In the genomic region with DNA sequence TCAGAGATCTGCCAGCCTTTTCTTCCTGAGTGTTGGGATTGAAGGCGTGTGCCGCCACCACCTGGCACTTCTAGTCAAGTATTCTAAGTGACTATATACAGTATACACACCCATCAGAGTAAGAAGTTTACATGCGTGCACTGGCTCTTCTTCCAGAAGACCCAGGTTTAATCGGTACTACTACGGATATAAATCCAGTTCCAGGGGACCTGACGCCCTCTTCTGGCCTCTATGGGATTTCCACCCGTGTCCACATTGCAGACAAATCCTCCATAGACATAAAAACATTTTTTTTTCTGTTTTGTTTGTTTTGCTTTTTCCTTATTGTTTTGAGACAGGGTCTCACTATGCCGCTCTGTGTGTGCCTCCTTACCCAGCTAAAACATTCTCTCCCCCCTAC, we compare ENCODE assay signal across 11 mouse cellular contexts. TPM values are rescaled to one million over a fixed set of nuclear protein-coding genes. Genes with fewer than 3 reads are reported as not detected.
DNase-seq lines count a peak whose midpoint lies in the region; ATAC-seq lines count a peak whose summit lies in the region.
"Had no signal": no experiment of that assay in that cellular context is flagged by ENCODE, and none has a peak within 500 bp of the region (broad histone marks: within the 10 kb centered on the region; RNA-seq: fewer than 3 reads in every experiment).

No protein-coding gene starts in this region.

- H3K9me3 ChIP-seq in midbrain, embryonic 11.5 days (ENCODE audit: control insufficient read depth, low read length) = no peaks in the 10 kb centered on the region
- H3K9me3 ChIP-seq in midbrain, embryonic 16.5 days (replicated peaks; ENCODE audit: control insufficient read depth, low read length, poor library complexity, severe bottlenecking) = no peaks in the 10 kb centered on the region
- no peaks in the 10 kb centered on the region for H3K9me3 ChIP-seq in embryonic facial prominence, embryonic 12.5 days
- H3K9me3 ChIP-seq: midbrain, embryonic 12.5 days had no signal

- H3K4me2 ChIP-seq in midbrain, embryonic 11.5 days = no peak overlapping the region
- H3K4me2 ChIP-seq in midbrain, embryonic 16.5 days (ENCODE audit: low read length) = no peak overlapping the region
- no peak overlapping the region for H3K4me2 ChIP-seq in embryonic facial prominence, embryonic 12.5 days (replicated peaks)
- H3K4me2 ChIP-seq: midbrain, embryonic 12.5 days had no signal

- WGBS in midbrain, embryonic 11.5 days = 35% methylated on average over 8 of the region's 8 CpGs
- 30% methylated on average over 8 of the region's 8 CpGs for WGBS in midbrain, embryonic 16.5 days
- 32% methylated on average over 8 of the region's 8 CpGs for WGBS in embryonic facial prominence, embryonic 12.5 days

- no peak overlapping the region for H3K27ac ChIP-seq in midbrain, embryonic 11.5 days (ENCODE audit: low read depth, low read length)
- H3K27ac ChIP-seq in midbrain, embryonic 16.5 days (ENCODE audit: low read length) = no peak overlapping the region
- H3K27ac ChIP-seq in embryonic facial prominence, embryonic 12.5 days = 0 out of 2 replicates have a peak overlapping the region, but pooled peaks have one; percentile 51
- H3K27ac ChIP-seq: midbrain, embryonic 12.5 days had no signal

- peak; percentile 41 to 47 for DNase-seq in cerebellum, postnatal 10 days
- DNase-seq in cerebellum, adult 18-20 months = no peak
- DNase-seq in midbrain, embryonic 11.5 days (ENCODE audit: low spot score, missing footprints) = peak; percentile 89
- no peak for DNase-seq in c-Kit-positive CD71-positive TER-119-positive erythroid progenitor cells, embryonic 14.5 days (ENCODE audit: low spot score)
- DNase-seq: thymus, adult 18-20 months had no signal

- no peak overlapping the region for H3K9ac ChIP-seq in midbrain, embryonic 11.5 days (ENCODE audit: low read length)
- no peak overlapping the region for H3K9ac ChIP-seq in midbrain, embryonic 16.5 days (ENCODE audit: low read depth, low read length)
- no peak overlapping the region for H3K9ac ChIP-seq in embryonic facial prominence, embryonic 12.5 days
- H3K9ac ChIP-seq: midbrain, embryonic 12.5 days had no signal

- H3K4me1 ChIP-seq in midbrain, embryonic 11.5 days (ENCODE audit: control insufficient read depth, insufficient read depth, low read length) = peaks cover 5% of the 10 kb centered on the region; the same call in 1 of the 2 replicates
- H3K4me1 ChIP-seq in midbrain, embryonic 16.5 days (ENCODE audit: control insufficient read depth, insufficient read depth, low read length) = peaks cover 14% of the 10 kb centered on the region
- peaks cover 9% of the 10 kb centered on the region for H3K4me1 ChIP-seq in embryonic facial prominence, embryonic 12.5 days

- no peaks in the 10 kb centered on the region for H3K27me3 ChIP-seq in midbrain, embryonic 11.5 days (ENCODE audit: control insufficient read depth, insufficient read depth, low read length)
- no peaks in the 10 kb centered on the region for H3K27me3 ChIP-seq in midbrain, embryonic 16.5 days (ENCODE audit: control insufficient read depth, insufficient read depth, low read depth, low read length)
- no peaks in the 10 kb centered on the region for H3K27me3 ChIP-seq in embryonic facial prominence, embryonic 12.5 days
- H3K27me3 ChIP-seq: midbrain, embryonic 12.5 days had no signal

- ATAC-seq in midbrain, embryonic 11.5 days (ENCODE audit: low FRiP score) = no peak
- no peak for ATAC-seq in midbrain, embryonic 16.5 days
- ATAC-seq in embryonic facial prominence, embryonic 12.5 days (ENCODE audit: insufficient number of reproducible peaks, insufficient read depth, low FRiP score, low TSS enrichment) = no peak
- peak; percentile 37; the same call in 1 of the 2 replicates for ATAC-seq in neutrophil, adult 5-6 weeks (ENCODE audit: extremely low read depth, insufficient number of reproducible peaks, low FRiP score, poor library complexity, severe bottlenecking)
- no peak for ATAC-seq in erythroid progenitor cell, adult 5-6 weeks (replicated peaks; ENCODE audit: low FRiP score, poor library complexity, severe bottlenecking)

- H3K4me3 ChIP-seq in midbrain, embryonic 11.5 days (ENCODE audit: low read depth, low read length) = no peak overlapping the region
- H3K4me3 ChIP-seq in midbrain, embryonic 16.5 days (ENCODE audit: low read depth, low read length) = no peak overlapping the region
- H3K4me3 ChIP-seq in embryonic facial prominence, embryonic 12.5 days = no peak overlapping the region
- H3K4me3 ChIP-seq: midbrain, embryonic 12.5 days had no signal

- H3K36me3 ChIP-seq in midbrain, embryonic 11.5 days (ENCODE audit: control insufficient read depth, insufficient read depth, low read length) = peaks cover 13% of the 10 kb centered on the region; the same call in 1 of the 2 replicates
- peaks cover 7% of the 10 kb centered on the region; the same call in 1 of the 2 replicates for H3K36me3 ChIP-seq in midbrain, embryonic 16.5 days (ENCODE audit: control insufficient read depth, insufficient read depth, low read length)
- peaks cover 18% of the 10 kb centered on the region for H3K36me3 ChIP-seq in embryonic facial prominence, embryonic 12.5 days

RNA-seq across cellular contexts. Expression of a gene that starts 11.4 kb away (rescaled TPM):
- 0.08 and 0.26 TPM in 2 replicates for polyA plus RNA-seq in midbrain, embryonic 11.5 days (2014; fragmentation: Nextera tagmentation; extraction: Ambion mirVana)
- polyA plus RNA-seq in midbrain, embryonic 16.5 days (2015; fragmentation: Nextera tagmentation; extraction: Ambion mirVana) = 0.24 TPM in 1 of 2 replicates, not detected in the other
- 0.33 and 0.36 TPM in 2 replicates for polyA plus RNA-seq in embryonic facial prominence, embryonic 12.5 days (2016; fragmentation: Nextera tagmentation; extraction: Ambion mirVana)
- total RNA-seq in neutrophil, adult 5-6 weeks (2017) = 5.9 and 8.0 TPM in 2 replicates
- total RNA-seq in erythroid progenitor cell, adult 5-6 weeks (2015; ENCODE audit: low replicate concordance) = 2.5 and 4.0 TPM in 2 replicates
- 1.0 and 3.3 TPM in 2 replicates for total RNA-seq in erythroid progenitor cell, adult 5-6 weeks (2017; ENCODE audit: low replicate concordance)
- polyA plus RNA-seq: midbrain, embryonic 12.5 days had no signal

RNA-seq across cellular contexts. Expression of a gene that starts 16.6 kb away (rescaled TPM):
- 11.0 and 12.3 TPM in 2 replicates for polyA plus RNA-seq in midbrain, embryonic 11.5 days (2014; fragmentation: Nextera tagmentation; extraction: Ambion mirVana)
- 38.6 and 42.3 TPM in 2 replicates for polyA plus RNA-seq in midbrain, embryonic 16.5 days (2015; fragmentation: Nextera tagmentation; extraction: Ambion mirVana)
- 19.2 and 20.8 TPM in 2 replicates for polyA plus RNA-seq in embryonic facial prominence, embryonic 12.5 days (2016; fragmentation: Nextera tagmentation; extraction: Ambion mirVana)
- 66.7 and 66.9 TPM in 2 replicates for total RNA-seq in neutrophil, adult 5-6 weeks (2017)
- 3.8 and 5.0 TPM in 2 replicates for total RNA-seq in erythroid progenitor cell, adult 5-6 weeks (2015; ENCODE audit: low replicate concordance)
- 3.9 and 5.1 TPM in 2 replicates for total RNA-seq in erythroid progenitor cell, adult 5-6 weeks (2017; ENCODE audit: low replicate concordance)

RNA-seq across cellular contexts. Expression of a gene that starts 22.1 kb away (rescaled TPM):
- not detected in 2 replicates for polyA plus RNA-seq in midbrain, embryonic 11.5 days (2014; fragmentation: Nextera tagmentation; extraction: Ambion mirVana)
- not detected in 2 replicates for polyA plus RNA-seq in midbrain, embryonic 16.5 days (2015; fragmentation: Nextera tagmentation; extraction: Ambion mirVana)
- not detected in 2 replicates for polyA plus RNA-seq in embryonic facial prominence, embryonic 12.5 days (2016; fragmentation: Nextera tagmentation; extraction: Ambion mirVana)
- not detected in 2 replicates for total RNA-seq in neutrophil, adult 5-6 weeks (2017)
- total RNA-seq in erythroid progenitor cell, adult 5-6 weeks (2015; ENCODE audit: low replicate concordance) = not detected in 2 replicates
- not detected in 2 replicates for total RNA-seq in erythroid progenitor cell, adult 5-6 weeks (2017; ENCODE audit: low replicate concordance)
- total RNA-seq: layer of hippocampus, adult 8-10 months had no signal
- polyA plus RNA-seq: midbrain, embryonic 12.5 days had no signal

RNA-seq across cellular contexts. Expression of a gene that starts 24.4 kb away (rescaled TPM):
- polyA plus RNA-seq in midbrain, embryonic 11.5 days (2014; fragmentation: Nextera tagmentation; extraction: Ambion mirVana) = 0.59 and 1.2 TPM in 2 replicates
- 13.4 and 19.3 TPM in 2 replicates for polyA plus RNA-seq in midbrain, embryonic 16.5 days (2015; fragmentation: Nextera tagmentation; extraction: Ambion mirVana)
- 4.2 and 4.9 TPM in 2 replicates for polyA plus RNA-seq in embryonic facial prominence, embryonic 12.5 days (2016; fragmentation: Nextera tagmentation; extraction: Ambion mirVana)
- total RNA-seq in neutrophil, adult 5-6 weeks (2017) = 5.6 and 6.4 TPM in 2 replicates
- total RNA-seq in erythroid progenitor cell, adult 5-6 weeks (2015; ENCODE audit: low replicate concordance) = 1.4 TPM in 1 of 2 replicates, not detected in the other
- total RNA-seq in erythroid progenitor cell, adult 5-6 weeks (2017; ENCODE audit: low replicate concordance) = 0.30 and 4.6 TPM in 2 replicates

RNA-seq across cellular contexts. Expression of a gene that starts 24.9 kb away (rescaled TPM):
- 1.4 and 2.0 TPM in 2 replicates for polyA plus RNA-seq in midbrain, embryonic 11.5 days (2014; fragmentation: Nextera tagmentation; extraction: Ambion mirVana)
- polyA plus RNA-seq in midbrain, embryonic 16.5 days (2015; fragmentation: Nextera tagmentation; extraction: Ambion mirVana) = 2.0 and 2.4 TPM in 2 replicates
- polyA plus RNA-seq in embryonic facial prominence, embryonic 12.5 days (2016; fragmentation: Nextera tagmentation; extraction: Ambion mirVana) = 0.84 and 0.99 TPM in 2 replicates
- not detected in 2 replicates for total RNA-seq in neutrophil, adult 5-6 weeks (2017)
- not detected in 2 replicates for total RNA-seq in erythroid progenitor cell, adult 5-6 weeks (2015; ENCODE audit: low replicate concordance)
- total RNA-seq in erythroid progenitor cell, adult 5-6 weeks (2017; ENCODE audit: low replicate concordance) = not detected in 2 replicates

Comparison
In these comparisons a context has a peak if more than half of its experiments do, and no peak if none do; other contexts are left out.
1. DNase-seq: peak in cerebellum, postnatal 10 days (2 of 2) and midbrain, embryonic 11.5 days (single experiment); none in cerebellum, adult 18-20 months (0 of 2) and c-Kit-positive CD71-positive TER-119-positive erythroid progenitor cells, embryonic 14.5 days (single experiment).